Mouse (Mus musculus) ES-E14 (cell line): ENCODE data around the gene Zfp423.

Experiments
- CHD2 ChIP-seq: IDR thresholded peaks from 2 replicates; pipeline ENCODE4 v1.6.1; 2014; ENCODE audit warnings: mild to moderate bottlenecking, low read depth, low read length, inconsistent platforms
- HCFC1 ChIP-seq: IDR thresholded peaks from 2 replicates; pipeline ENCODE4 v1.6.1; 2012; ENCODE audit warnings: low read length, inconsistent platforms, borderline replicate concordance; ENCODE audit not compliant: insufficient read depth
- ZC3H11A ChIP-seq: IDR thresholded peaks from 2 replicates; pipeline ENCODE4 v1.6.1; 2012; ENCODE audit warnings: low read depth, mild to moderate bottlenecking, inconsistent platforms, low read length, borderline replicate concordance
- ZNF384 ChIP-seq: IDR thresholded peaks from 2 replicates; pipeline ENCODE4 v1.6.1; 2012; ENCODE audit warnings: low read depth, low read length, inconsistent platforms

DNA sequence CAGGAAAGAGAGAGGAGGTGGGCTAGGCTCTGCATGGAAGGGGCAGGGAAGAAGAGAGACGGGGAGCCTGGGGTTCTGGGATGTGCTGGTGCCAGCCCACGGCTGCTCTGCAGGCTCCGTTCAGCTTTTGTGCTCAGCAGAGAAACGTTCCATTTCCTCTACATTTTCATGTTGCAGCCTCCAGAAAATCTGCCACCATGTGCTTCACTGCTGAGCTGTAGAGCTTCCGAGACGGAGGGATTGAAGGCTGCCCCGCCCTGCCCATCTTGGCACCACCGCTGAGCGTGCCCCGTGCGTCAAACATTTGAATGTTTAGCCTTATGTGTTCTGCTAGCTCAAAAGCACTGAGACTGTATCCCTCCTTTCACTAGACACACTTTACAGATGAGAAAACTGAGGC is 159.3 kb downstream of the Zfp423 start:
- no peak for TF ChIP-seq ZNF384
- TF ChIP-seq CHD2, result no peak
- no peak for TF ChIP-seq HCFC1
- no peak for TF ChIP-seq ZC3H11A
